Mouse (Mus musculus) neural tube, embryonic 14.5 days (tissue): ENCODE data around the gene Zfp74. TPM values are rescaled to one million over a fixed set of nuclear protein-coding genes. Genes with fewer than 3 reads are reported as not detected.

Experiments
- ATAC-seq: fragments of 200-750 bp; cut with Nextera tagmentation; 2 replicates; pipeline ENCODE4 v1.8.0; 2017; ENCODE audit warnings: low read depth, mild to moderate bottlenecking, moderate TSS enrichment, moderate library complexity
- H3K27ac ChIP-seq: fragments of 300-500 bp; sonication (generic); 2 replicates; pipeline ENCODE4 v1.5.1; 2014; ENCODE audit warnings: low read depth, mild to moderate bottlenecking, control low read depth, low read length, moderate library complexity, mixed read lengths
- H3K27me3 ChIP-seq: fragments of 300-500 bp; sonication (generic); 2 replicates; pipeline ENCODE4 v1.6.1; 2014; ENCODE audit warnings: low read length; ENCODE audit not compliant: control insufficient read depth, insufficient read depth
- H3K36me3 ChIP-seq: fragments of 300-500 bp; sonication (generic); 2 replicates; pipeline ENCODE4 v1.6.1; 2014; ENCODE audit warnings: low read length, mixed read lengths; ENCODE audit not compliant: control insufficient read depth, insufficient read depth
- H3K4me1 ChIP-seq: fragments of 300-500 bp; sonication (generic); 2 replicates; pipeline ENCODE4 v1.6.1; 2014; ENCODE audit warnings: low read length; ENCODE audit not compliant: control insufficient read depth, insufficient read depth
- H3K4me2 ChIP-seq: fragments of 300-500 bp; sonication (generic); 2 replicates; pipeline ENCODE4 v1.6.1; 2014; ENCODE audit warnings: mild to moderate bottlenecking, low read depth, low read length, control low read depth
- H3K4me3 ChIP-seq: fragments of 300-500 bp; sonication (generic); 2 replicates; pipeline ENCODE4 v1.5.1; 2014; ENCODE audit warnings: low read depth, low read length, control low read depth, mixed read lengths
- H3K9ac ChIP-seq: fragments of 300-500 bp; sonication (generic); replicated peaks from 2 replicates; pipeline ENCODE4 v1.6.1; 2014; ENCODE audit warnings: low read depth, mild to moderate bottlenecking, control low read depth, low read length, mixed read lengths
- H3K9me3 ChIP-seq: fragments of 300-500 bp; sonication (generic); 2 replicates; pipeline ENCODE4 v1.6.1; 2016; ENCODE audit warnings: low read length; ENCODE audit not compliant: control insufficient read depth
- WGBS: fragments of 180-500 bp; shearing (Covaris S2); extraction: QIAGEN DNeasy Blood & Tissue Kit; methylation state at CpG from one replicate; pipeline ENCODE4 v1.1.7; 2014; 5-methylcytosine and 5-hydroxymethylcytosine counted together
- polyA plus RNA-seq: library from polyadenylated mRNA; unstranded; fragments of >200 nt; fragmentation: Nextera tagmentation; extraction: Ambion mirVana; gene quantifications from 2 replicates; pipeline ENCODE4 v1.2.1, GENCODE M21; 2014

The Zfp74 gene
- polyA plus RNA-seq, 1 experiment from 2014 or later, result 25.3 TPM

- Histone ChIP-seq H3K4me1 (no peaks in the 10 kb centered on the region), H3K27me3 (no peaks in the 10 kb centered on the region), H3K4me3 (no peak overlapping the region), H3K9ac (no peak overlapping the region), H3K36me3 (no peaks in the 10 kb centered on the region), H3K27ac (no peak overlapping the region), H3K9me3 (no peaks in the 10 kb centered on the region), H3K4me2 (no peak overlapping the region)
- ATAC-seq, result no peak
- 86% methylated on average over 11 of the region's 11 CpGs for WGBS
Measured at GRCm38 (mm10) chr7:29958125-29958724, 4.3 kb upstream of the Zfp74 start.

GRCm38 (mm10) chr7:29956257-29956656 is 2.4 kb upstream of the Zfp74 start:
- Histone ChIP-seq H3K4me3 (no peak overlapping the region), H3K4me1 (no peaks in the 10 kb centered on the region), H3K9ac (no peak overlapping the region), H3K4me2 (no peak overlapping the region), H3K36me3 (no peaks in the 10 kb centered on the region), H3K9me3 (no peaks in the 10 kb centered on the region), H3K27me3 (no peaks in the 10 kb centered on the region), H3K27ac (no peak overlapping the region)
- 67% methylated on average over 10 of the region's 10 CpGs for WGBS
- no peak for ATAC-seq

GRCm38 (mm10) chr7:29954731-29955130 is 842 bp upstream of the Zfp74 start:
- no peaks in the 10 kb centered on the region; the same call in 1 of the 2 replicates for H3K36me3 ChIP-seq
- WGBS, result 24% methylated on average over 4 of the region's 4 CpGs
- ATAC-seq, result no peak
- H3K4me2 ChIP-seq, result peak overlapping the region; percentile 48; the same call in 1 of the 2 replicates
- no peaks in the 10 kb centered on the region for H3K9me3 ChIP-seq
- H3K27me3 ChIP-seq, result no peaks in the 10 kb centered on the region
- no peaks in the 10 kb centered on the region for H3K4me1 ChIP-seq
- no peak overlapping the region for H3K9ac ChIP-seq
- no peak overlapping the region for H3K4me3 ChIP-seq
- no peak overlapping the region for H3K27ac ChIP-seq

DNA sequence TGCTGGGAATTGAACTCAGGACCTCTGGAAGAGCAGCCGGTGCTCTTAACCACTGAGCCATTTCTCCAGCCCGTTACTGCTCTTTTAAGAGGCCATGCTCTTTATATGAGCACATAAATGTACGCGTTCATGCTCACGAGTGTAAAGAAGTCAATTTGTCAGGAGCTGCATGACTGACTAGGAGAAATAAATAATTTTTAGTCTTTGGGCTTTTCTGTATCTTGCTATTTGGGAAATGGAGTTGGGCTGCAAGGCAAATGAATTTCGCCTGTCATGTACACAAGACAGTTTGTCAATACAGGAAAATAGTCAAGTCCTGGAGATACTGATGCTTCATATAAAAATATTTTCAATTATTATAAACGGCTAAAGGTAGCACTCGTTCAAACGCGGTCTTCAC is 803 bp downstream of the Zfp74 start:
- no peaks in the 10 kb centered on the region for H3K9me3 ChIP-seq
- H3K36me3 ChIP-seq, result no peaks in the 10 kb centered on the region; the same call in 1 of the 2 replicates
- 31% methylated on average over 10 of the region's 10 CpGs for WGBS
- H3K27ac ChIP-seq, result peak overlapping the region; percentile 94
- peak overlapping the region; percentile 85 for H3K9ac ChIP-seq
- H3K27me3 ChIP-seq, result no peaks in the 10 kb centered on the region
- H3K4me3 ChIP-seq, result peak overlapping the region; percentile 59
- H3K4me2 ChIP-seq, result peak overlapping the region; percentile 48
- ATAC-seq, result peak; percentile 9; the same call in 1 of the 2 replicates
- H3K4me1 ChIP-seq, result no peaks in the 10 kb centered on the region

GRCm38 (mm10) chr7:29944201-29944600 is 9.7 kb downstream of the Zfp74 start:
- no peak for ATAC-seq
- Histone ChIP-seq H3K4me2 (no peak overlapping the region), H3K27me3 (no peaks in the 10 kb centered on the region), H3K4me1 (no peaks in the 10 kb centered on the region), H3K27ac (no peak overlapping the region), H3K9me3 (no peaks in the 10 kb centered on the region), H3K9ac (no peak overlapping the region), H3K36me3 (peaks cover 6% of the 10 kb centered on the region; the same call in 1 of the 2 replicates), H3K4me3 (no peak overlapping the region)
- WGBS, result 62% methylated on average over 2 of the region's 2 CpGs

GRCm38 (mm10) chr7:29943720-29944119 is 10.2 kb downstream of the Zfp74 start:
- 83% methylated on average over 2 of the region's 2 CpGs for WGBS
- H3K9me3 ChIP-seq, result no peaks in the 10 kb centered on the region
- H3K4me1 ChIP-seq, result no peaks in the 10 kb centered on the region
- no peak overlapping the region for H3K4me3 ChIP-seq
- no peak overlapping the region for H3K4me2 ChIP-seq
- H3K36me3 ChIP-seq, result peaks cover 6% of the 10 kb centered on the region; the same call in 1 of the 2 replicates
- H3K27me3 ChIP-seq, result no peaks in the 10 kb centered on the region
- H3K27ac ChIP-seq, result no peak overlapping the region
- no peak overlapping the region for H3K9ac ChIP-seq
- ATAC-seq, result no peak

DNA sequence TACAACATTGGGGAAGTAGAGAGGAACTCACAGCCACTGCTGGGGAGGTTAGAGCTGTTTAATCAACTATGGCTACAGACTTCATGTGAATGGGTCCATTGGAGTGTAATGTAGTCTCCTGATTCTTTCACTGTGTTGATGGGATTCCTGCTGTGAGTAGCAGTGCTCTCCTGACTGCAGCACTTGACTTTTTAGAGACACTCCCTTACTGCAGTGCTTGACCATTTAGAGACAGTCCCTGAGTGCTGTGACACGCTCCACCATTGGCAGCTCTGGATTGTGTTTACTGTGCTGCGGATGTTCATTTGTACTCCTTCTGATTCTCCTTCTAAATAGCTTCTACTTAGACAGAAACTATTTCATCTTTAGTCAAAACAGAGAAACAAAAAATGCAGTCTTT is 11.1 kb downstream of the Zfp74 start:
- WGBS, result 43% methylated on average over 2 of the region's 2 CpGs
- Histone ChIP-seq H3K27ac (no peak overlapping the region), H3K36me3 (peaks cover 6% of the 10 kb centered on the region; the same call in 1 of the 2 replicates), H3K9me3 (no peaks in the 10 kb centered on the region), H3K27me3 (no peaks in the 10 kb centered on the region), H3K4me3 (no peak overlapping the region), H3K9ac (no peak overlapping the region), H3K4me1 (no peaks in the 10 kb centered on the region), H3K4me2 (no peak overlapping the region)
- ATAC-seq, result no peak

- Histone ChIP-seq H3K27me3 (no peaks in the 10 kb centered on the region), H3K9me3 (no peaks in the 10 kb centered on the region), H3K36me3 (peaks cover 10% of the 10 kb centered on the region), H3K4me1 (no peaks in the 10 kb centered on the region), H3K4me2 (no peak overlapping the region), H3K9ac (no peak overlapping the region), H3K27ac (no peak overlapping the region), H3K4me3 (no peak overlapping the region)
- no peak for ATAC-seq
- 87% methylated on average over 11 of the region's 11 CpGs for WGBS
Measured at GRCm38 (mm10) chr7:29941027-29941426, 12.9 kb downstream of the Zfp74 start.

- peaks cover 32% of the 10 kb centered on the region for H3K36me3 ChIP-seq
- no peaks in the 10 kb centered on the region for H3K9me3 ChIP-seq
- no peak for ATAC-seq
Measured at GRCm38 (mm10) chr7:29938856-29939255, 15.0 kb downstream of the Zfp74 start.

More at GRCm38 (mm10) chr7:29938856-29939255, 15.0 kb downstream of the Zfp74 start:
- H3K4me2 ChIP-seq, result no peak overlapping the region
- H3K4me3 ChIP-seq, result no peak overlapping the region
- WGBS, result 87% methylated on average over 6 of the region's 6 CpGs
- no peaks in the 10 kb centered on the region for H3K27me3 ChIP-seq
- no peak overlapping the region for H3K27ac ChIP-seq
- no peak overlapping the region for H3K9ac ChIP-seq
- H3K4me1 ChIP-seq, result no peaks in the 10 kb centered on the region
